Mouse (Mus musculus) frontal cortex, postnatal 14 days (tissue): ENCODE data around the gene 2810004N23Rik.

Experiments used
- DNase-seq, 2 experiments: peaks; one replicate each; pipeline ENCODE4 v3.0.0; 2022; ENCODE audit warnings: low spot score in 2 of 2

The 2810004N23Rik gene

GRCm38 (mm10) chr8:124823497-124823896 lies 39.4 kb downstream of the 2810004N23Rik start:
- no peak for DNase-seq

- no peak for DNase-seq
Observed at GRCm38 (mm10) chr8:124820125-124820524, 42.8 kb downstream of the 2810004N23Rik start.

- DNase-seq, result no peak
Observed at GRCm38 (mm10) chr8:124819612-124820115, 43.3 kb downstream of the 2810004N23Rik start.

- DNase-seq, result no peak
Observed at GRCm38 (mm10) chr8:124817361-124817760, 45.6 kb downstream of the 2810004N23Rik start.

- no peak for DNase-seq
Observed at GRCm38 (mm10) chr8:124816866-124817265, 46.1 kb downstream of the 2810004N23Rik start.

GRCm38 (mm10) chr8:124815870-124816269 lies 47.0 kb downstream of the 2810004N23Rik start:
- DNase-seq, result no peak

- DNase-seq, result no peak
Observed at GRCm38 (mm10) chr8:124813326-124813725, 49.6 kb downstream of the 2810004N23Rik start.

- no peak for DNase-seq
Observed at GRCm38 (mm10) chr8:124810689-124811394, 52.1 kb downstream of the 2810004N23Rik start.

- no peak for DNase-seq
Observed at GRCm38 (mm10) chr8:124810056-124810610, 52.8 kb downstream of the 2810004N23Rik start.

GRCm38 (mm10) chr8:124809419-124809818 lies 53.5 kb downstream of the 2810004N23Rik start:
- DNase-seq, result no peak

GRCm38 (mm10) chr8:124805990-124806389 lies 56.9 kb downstream of the 2810004N23Rik start:
- no peak for DNase-seq

- DNase-seq, result no peak
Observed at GRCm38 (mm10) chr8:124803824-124804702, 58.9 kb downstream of the 2810004N23Rik start.

GRCm38 (mm10) chr8:124800542-124800941 lies 62.4 kb downstream of the 2810004N23Rik start:
- no peak for DNase-seq

- DNase-seq, result no peak
Observed at GRCm38 (mm10) chr8:124795781-124796488, 67.0 kb downstream of the 2810004N23Rik start.

- peak; percentile 75 to 78 for DNase-seq
Observed at GRCm38 (mm10) chr8:124794486-124794780, 68.5 kb downstream of the 2810004N23Rik start.

GRCm38 (mm10) chr8:124793661-124794485 lies 69.0 kb downstream of the 2810004N23Rik start:
- DNase-seq, result no peak

GRCm38 (mm10) chr8:124793172-124793651 lies 69.7 kb downstream of the 2810004N23Rik start:
- peak; percentile 62 for DNase-seq

- peak in 1 of 2 experiments; percentile 61 for DNase-seq
Observed at GRCm38 (mm10) chr8:124792708-124793107, 70.2 kb downstream of the 2810004N23Rik start, which contains the start of gene Trim67. TSS of gene Trim67 (plus strand) at chr8:124793092.

- peak in 1 of 2 experiments; percentile 27 for DNase-seq
Observed at GRCm38 (mm10) chr8:124792186-124792585, 70.7 kb downstream of the 2810004N23Rik start.

- no peak for DNase-seq
Observed at GRCm38 (mm10) chr8:124791751-124792150, 71.2 kb downstream of the 2810004N23Rik start.

GRCm38 (mm10) chr8:124790676-124791075 lies 72.2 kb downstream of the 2810004N23Rik start:
- no peak for DNase-seq
